8 mouse cellular contexts compared by ENCODE assay signal in the genomic region with DNA sequence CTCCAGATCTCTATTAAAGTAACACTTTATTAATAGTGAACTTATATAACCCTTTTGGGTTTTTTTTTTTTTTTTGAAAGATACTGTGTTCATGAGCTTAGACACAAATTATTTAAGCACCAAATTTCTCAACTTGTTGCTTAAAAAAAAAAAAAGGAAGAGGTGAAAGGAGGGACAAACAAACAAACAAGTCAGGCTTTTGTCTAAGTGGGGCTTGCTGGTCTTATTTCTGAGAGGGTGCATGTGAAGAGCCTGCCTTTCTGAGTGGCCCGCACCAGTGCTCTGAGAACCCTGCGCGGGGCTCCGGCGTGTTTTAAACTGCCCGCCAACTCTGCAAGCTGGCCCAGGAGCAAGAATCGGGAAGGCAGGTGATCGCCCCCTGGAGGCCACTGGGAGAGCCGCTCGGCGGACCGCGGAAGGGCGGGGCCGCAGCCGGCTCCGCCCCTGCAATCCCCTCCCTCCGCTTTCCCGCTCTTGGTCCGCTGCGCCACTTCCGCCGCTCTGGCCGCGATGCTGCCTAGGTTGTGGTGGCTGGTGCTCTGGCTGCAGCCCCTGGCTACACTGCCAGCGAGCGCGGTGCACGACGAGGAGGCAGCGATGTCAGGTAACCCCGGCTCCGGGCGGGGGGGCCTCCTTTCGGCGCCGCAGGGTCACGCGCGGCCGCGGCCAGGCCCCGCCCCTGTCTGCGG. TPM values are rescaled to one million over a fixed set of nuclear protein-coding genes. Genes with fewer than 3 reads are reported as not detected.
DNase-seq lines count a peak whose midpoint lies in the region; ATAC-seq and TF ChIP-seq lines count a peak whose summit lies in the region.

A gene (plus strand): TSS at position 456 of the 689 bp plus-strand sequence.

- H3K4me2 ChIP-seq in hindbrain, embryonic 12.5 days (replicated peaks) = peak within 1 kb of the TSS; percentile 58

- peak within 1 kb of the TSS; percentile 72 for H3K4me3 ChIP-seq in hindbrain, embryonic 12.5 days

- under 1% methylated on average over 43 of the region's 44 CpGs for WGBS in hindbrain, embryonic 12.5 days

- peaks cover 12% of the 10 kb centered on the region for H3K4me1 ChIP-seq in hindbrain, embryonic 12.5 days

- H3K27ac ChIP-seq in hindbrain, embryonic 12.5 days = peak within 1 kb of the TSS; percentile 71

- CTCF ChIA-PET in Patski (lab: Charles Lee) = interaction anchor here (1.0 to 2.4 kb wide), 8 partner anchors 9 to 483 kb away, joined by 3 to 8 read pairs (median 3); no protein-coding TSS in a partner anchor

- H3K27me3 ChIP-seq in Patski = no peaks in the 10 kb centered on the region
- H3K27me3 ChIP-seq in hindbrain, embryonic 12.5 days = no peaks in the 10 kb centered on the region

- TF ChIP-seq CTCF in Patski (IDR thresholded peaks at IDR 0.05) = peak; percentile 100

- peak within 1 kb of the TSS; percentile 75 for H3K9ac ChIP-seq in hindbrain, embryonic 12.5 days

- no peak for DNase-seq in Patski (ENCODE audit: low read depth, low spot score)
- peak; percentile 97 to 98 for DNase-seq in cerebellum, postnatal 10 days
- DNase-seq in frontal cortex, postnatal 10 days (ENCODE audit: low spot score in 2 of 2) = peak; percentile 79 to 91
- DNase-seq in layer of hippocampus, postnatal 14 days (ENCODE audit: low spot score in 2 of 2) = peak; percentile 92 to 93
- peak; percentile 92 for DNase-seq in lung, postnatal 10 days
- peak; percentile 91 for DNase-seq in ovary, postnatal 14 days (ENCODE audit: low spot score)
- DNase-seq in thymus, postnatal 10 days (ENCODE audit: low spot score in 2 of 2) = peak; percentile 87 to 95

- POLR2A ChIA-PET in Patski (lab: Charles Lee) = interaction anchor here (1.2 kb wide), 2 partner anchors 33 to 131 kb away, joined by 4 to 6 read pairs; no protein-coding TSS in a partner anchor

- peak; percentile 92 for ATAC-seq in Patski
- ATAC-seq in hindbrain, embryonic 12.5 days (ENCODE audit: low FRiP score) = peak; percentile 98

- no peaks in the 10 kb centered on the region for H3K9me3 ChIP-seq in hindbrain, embryonic 12.5 days (replicated peaks)

- H3K36me3 ChIP-seq in hindbrain, embryonic 12.5 days = 0 out of 2 replicates have a peak, but pooled peaks cover 2% of the 10 kb centered on the region

- in situ Hi-C loops in Patski (cut with MboI; ENCODE audit: low pct_unique_long_range_greater_than_20kb) = loop anchor here (5.0 to 10.0 kb wide), 2 partner anchors 133 to 486 kb away; no protein-coding TSS in a partner anchor

RNA-seq across cellular contexts. Expression of the gene that starts here (rescaled TPM):
- 6.6 TPM for polyA plus RNA-seq in Patski (2021)
- 10.7 and 12.0 TPM in 2 replicates for polyA plus RNA-seq in hindbrain, embryonic 12.5 days (2016; fragmentation: Nextera tagmentation; extraction: Ambion mirVana)
- 1 to 10 TPM; 3.2 to 4.4 TPM for total RNA-seq in layer of hippocampus, postnatal 14 days (2021)
